Mouse (Mus musculus) bone marrow, adult 2 months (tissue): ENCODE results near the gene Elfn2.

Experiments used
- CTCF ChIP-seq: fragments of 200-500 bp; IDR thresholded peaks from 2 replicates; pipeline ENCODE4 v1.5.1; 2011; ENCODE audit warnings: low read length, control low read depth; ENCODE audit not compliant: control insufficient read depth, insufficient read depth
- POLR2A ChIP-seq: fragments of 200-500 bp; IDR thresholded peaks from 2 replicates; pipeline ENCODE4 v1.6.1; 2011; ENCODE audit warnings: low read depth, mild to moderate bottlenecking, control low read depth, low read length, borderline replicate concordance; ENCODE audit not compliant: control insufficient read depth

GRCm38 (mm10) chr15:78673436-78673835, 45.1 kb downstream of the Elfn2 start:
- no peak for TF ChIP-seq CTCF
- no peak for TF ChIP-seq POLR2A
